Mouse (Mus musculus) heart, embryonic 14.5 days (tissue): ENCODE data around the gene Nuak2. TPM values are rescaled to one million over a fixed set of nuclear protein-coding genes. Genes with fewer than 3 reads are reported as not detected.

ENCODE experiments used
- ATAC-seq: fragments of 200-750 bp; cut with Nextera tagmentation; 2 replicates; pipeline ENCODE4 v1.8.0; 2017; ENCODE audit warnings: low read depth, moderate TSS enrichment; ENCODE audit not compliant: insufficient number of reproducible peaks, insufficient read depth, low FRiP score
- H3K27ac ChIP-seq, 2 experiments: fragments of 200-500 bp in 1 of 2; fragments of 300-500 bp in 1 of 2; sonication (generic) in 1 of 2; replicated peaks in 1 of 2; 2 replicates each; pipeline ENCODE4 v1.5.1; 2012 to 2014; ENCODE audit warnings: low read depth in 2 of 2, low read length in 2 of 2, control low read depth in 1 of 2, mild to moderate bottlenecking in 1 of 2, mixed read lengths in 1 of 2; ENCODE audit not compliant: control insufficient read depth in 1 of 2, insufficient read depth in 1 of 2
- H3K27me3 ChIP-seq: fragments of 300-500 bp; sonication (generic); 2 replicates; pipeline ENCODE4 v1.6.1; 2014; ENCODE audit warnings: mild to moderate bottlenecking, low read length, control low read depth; ENCODE audit not compliant: control insufficient read depth, insufficient read depth
- H3K36me3 ChIP-seq: fragments of 300-500 bp; sonication (generic); 2 replicates; pipeline ENCODE4 v1.6.1; 2014; ENCODE audit warnings: mild to moderate bottlenecking, control low read depth, low read length, mixed read lengths; ENCODE audit not compliant: control insufficient read depth, insufficient read depth
- H3K4me1 ChIP-seq, 2 experiments: fragments of 200-500 bp in 1 of 2; fragments of 300-500 bp in 1 of 2; sonication (generic) in 1 of 2; 2 replicates each; pipeline ENCODE4 v1.6.1; 2012 to 2014; ENCODE audit warnings: low read length in 2 of 2, control low read depth in 1 of 2, mixed read lengths in 1 of 2; ENCODE audit not compliant: control insufficient read depth in 2 of 2, insufficient read depth in 2 of 2
- H3K4me2 ChIP-seq: fragments of 300-500 bp; sonication (generic); 2 replicates; pipeline ENCODE4 v1.6.1; 2014; ENCODE audit warnings: mild to moderate bottlenecking, low read length
- H3K4me3 ChIP-seq, 2 experiments: fragments of 200-500 bp in 1 of 2; fragments of 300-500 bp in 1 of 2; sonication (generic) in 1 of 2; 2 replicates each; pipeline ENCODE4 v1.5.1; 2012 to 2014; ENCODE audit warnings: low read length in 2 of 2, mild to moderate bottlenecking in 2 of 2, control low read depth in 1 of 2, low read depth in 1 of 2, moderate library complexity in 1 of 2; ENCODE audit not compliant: control insufficient read depth in 1 of 2, insufficient read depth in 1 of 2
- H3K9ac ChIP-seq: fragments of 300-500 bp; sonication (generic); 2 replicates; pipeline ENCODE4 v1.6.1; 2014; ENCODE audit warnings: mild to moderate bottlenecking, low read length
- H3K9me3 ChIP-seq: fragments of 300-500 bp; sonication (generic); 2 replicates; pipeline ENCODE4 v1.6.1; 2016; ENCODE audit warnings: low read length, control low read depth; ENCODE audit not compliant: control insufficient read depth
- WGBS: fragments of 180-500 bp; shearing (Covaris S2); extraction: QIAGEN DNeasy Blood & Tissue Kit; methylation state at CpG from one replicate; pipeline ENCODE4 v1.1.7; 2014; 5-methylcytosine and 5-hydroxymethylcytosine counted together
- polyA plus RNA-seq: library from polyadenylated mRNA; unstranded; fragments of >200 nt; fragmentation: Nextera tagmentation; extraction: Ambion mirVana; gene quantifications from 2 replicates; pipeline ENCODE4 v1.2.1, GENCODE M21; 2014

The Nuak2 gene
- polyA plus RNA-seq, 1 experiment from 2014 or later = 2.2 TPM

- Histone ChIP-seq H3K27me3 (peaks cover 16% of the 10 kb centered on the region; the same call in 1 of the 2 replicates), H3K27ac (no peak overlapping the region), H3K4me3 (no peak overlapping the region)
Measured at GRCm38 (mm10) chr1:132317894-132318863, 2.3 kb downstream of the Nuak2 start.

DNA sequence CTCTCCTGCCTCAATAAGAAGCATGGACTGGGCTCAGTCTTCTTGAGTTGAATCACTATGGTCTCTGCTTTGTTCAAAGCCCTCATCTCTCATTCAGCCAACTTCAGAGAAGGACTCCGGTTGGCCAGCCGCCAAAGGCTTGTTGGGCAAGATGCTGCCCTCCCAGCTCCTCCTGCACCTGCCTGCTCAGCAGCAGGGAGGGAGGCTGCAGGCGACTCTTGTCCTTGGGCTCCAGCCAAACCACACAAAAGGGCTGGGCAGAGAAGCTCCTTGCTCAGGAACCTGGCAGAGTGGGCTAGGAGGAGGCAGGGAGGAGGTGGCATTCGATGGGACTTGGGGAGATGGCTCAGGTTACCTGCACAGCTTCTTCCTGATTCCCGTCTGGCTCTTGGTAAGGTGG, 3.3 kb downstream of the Nuak2 start:
- peaks cover 18 to 36% of the 10 kb centered on the region in 2 experiments for H3K4me1 ChIP-seq
- no peak overlapping the region for H3K4me3 ChIP-seq
- ATAC-seq = no peak
- H3K36me3 ChIP-seq = no peaks in the 10 kb centered on the region
- WGBS = 49% methylated on average over 5 of the region's 5 CpGs
- no peak overlapping the region for H3K4me2 ChIP-seq
- H3K27ac ChIP-seq = no peak overlapping the region
- no peak overlapping the region for H3K9ac ChIP-seq
- no peaks in the 10 kb centered on the region for H3K9me3 ChIP-seq
- peaks cover 16% of the 10 kb centered on the region; the same call in 1 of the 2 replicates for H3K27me3 ChIP-seq

More at GRCm38 (mm10) chr1:132317894-132318863, 2.3 kb downstream of the Nuak2 start:
- ATAC-seq = no peak
- Histone ChIP-seq H3K9ac (no peak overlapping the region), H3K4me1 (peaks cover 18 to 33% of the 10 kb centered on the region in 2 experiments), H3K9me3 (no peaks in the 10 kb centered on the region), H3K4me2 (peak overlapping the region; percentile 98; the same call in 1 of the 2 replicates), H3K36me3 (no peaks in the 10 kb centered on the region)
- WGBS = 52% methylated on average over 8 of the region's 8 CpGs

DNA sequence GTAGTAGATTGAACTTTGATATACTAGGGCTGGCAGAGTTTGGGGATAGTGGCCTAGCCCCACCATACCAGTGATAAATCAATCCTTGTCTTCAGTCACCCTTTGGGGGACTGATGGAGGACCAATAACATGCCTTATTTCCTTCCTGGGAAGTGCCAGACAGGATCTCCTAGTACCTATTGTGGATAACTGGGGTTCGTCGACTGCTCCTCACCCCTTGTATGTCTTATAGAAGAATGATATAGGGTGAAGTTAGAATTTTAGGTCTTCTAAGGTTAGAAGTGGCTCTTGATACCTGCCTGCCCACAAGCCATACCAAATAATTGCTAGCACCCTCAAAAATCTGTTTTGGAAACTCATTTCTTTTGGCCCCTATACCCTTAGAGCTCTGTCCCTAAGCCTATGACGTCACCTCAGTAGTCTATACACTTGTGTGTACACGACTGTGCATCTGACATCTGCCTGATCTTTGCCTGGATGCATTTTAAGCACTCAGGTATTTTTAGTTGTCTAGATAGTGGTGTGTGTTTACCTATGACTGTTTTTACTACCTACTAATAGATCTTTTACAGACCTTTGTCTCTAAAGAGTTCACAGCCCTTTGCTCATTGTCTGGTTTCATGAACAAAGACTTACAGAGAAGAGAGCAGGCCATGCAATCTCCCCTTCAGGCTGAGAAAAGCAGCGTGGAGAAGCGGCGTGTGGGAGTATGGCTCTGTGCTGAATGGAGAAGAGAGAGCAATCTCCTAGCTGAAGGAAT, 6.1 kb downstream of the Nuak2 start:
- 59% methylated on average over 7 of the region's 7 CpGs for WGBS
- Histone ChIP-seq H3K27me3 (peaks cover 3% of the 10 kb centered on the region; the same call in 1 of the 2 replicates), H3K4me2 (no peak overlapping the region), H3K36me3 (no peaks in the 10 kb centered on the region), H3K27ac (no peak overlapping the region), H3K4me3 (no peak overlapping the region), H3K4me1 (peaks cover 18 to 27% of the 10 kb centered on the region in 2 experiments), H3K9me3 (no peaks in the 10 kb centered on the region), H3K9ac (no peak overlapping the region)
- ATAC-seq = no peak

GRCm38 (mm10) chr1:132322711-132323542, 7.0 kb downstream of the Nuak2 start:
- H3K27ac ChIP-seq = 0 out of 4 replicates have a peak overlapping the region, but pooled peaks of 1 of the 2 experiments have one; percentile 6
- H3K27me3 ChIP-seq = no peaks in the 10 kb centered on the region
- no peak overlapping the region for H3K4me3 ChIP-seq
- H3K4me1 ChIP-seq = peaks cover 23 to 33% of the 10 kb centered on the region in 2 experiments
- H3K9me3 ChIP-seq = no peaks in the 10 kb centered on the region
- ATAC-seq = no peak
- no peak overlapping the region for H3K9ac ChIP-seq
- H3K4me2 ChIP-seq = no peak overlapping the region
- WGBS = 44% methylated on average over 13 of the region's 13 CpGs
- H3K36me3 ChIP-seq = no peaks in the 10 kb centered on the region

DNA sequence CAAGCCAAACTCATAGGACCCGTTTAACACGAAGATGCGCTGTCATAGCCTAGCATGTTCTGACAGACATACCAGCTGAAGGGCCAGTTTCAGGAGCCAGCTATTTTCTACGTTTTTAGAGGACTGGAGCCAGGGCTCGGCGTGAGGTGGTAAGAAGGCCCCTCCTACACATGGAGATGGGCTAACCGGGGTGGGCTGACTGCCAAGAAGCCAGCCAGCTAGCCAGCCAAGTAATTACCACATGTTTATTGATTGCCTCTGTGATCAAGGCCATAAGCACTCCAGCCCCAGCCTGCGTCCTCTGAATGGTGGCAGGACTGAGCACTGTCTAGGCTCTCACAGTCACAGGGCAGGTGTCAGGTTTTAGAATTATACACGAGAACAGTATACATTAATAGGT, 10.9 kb downstream of the Nuak2 start:
- H3K27ac ChIP-seq = no peak overlapping the region
- H3K27me3 ChIP-seq = no peaks in the 10 kb centered on the region
- H3K4me1 ChIP-seq = peaks cover 15 to 20% of the 10 kb centered on the region in 2 experiments
- no peak for ATAC-seq
- H3K9ac ChIP-seq = no peak overlapping the region; the same call in 1 of the 2 replicates
- H3K4me3 ChIP-seq = no peak overlapping the region
- 63% methylated on average over 9 of the region's 9 CpGs for WGBS
- H3K4me2 ChIP-seq = no peak overlapping the region
- H3K9me3 ChIP-seq = no peaks in the 10 kb centered on the region
- no peaks in the 10 kb centered on the region for H3K36me3 ChIP-seq

DNA sequence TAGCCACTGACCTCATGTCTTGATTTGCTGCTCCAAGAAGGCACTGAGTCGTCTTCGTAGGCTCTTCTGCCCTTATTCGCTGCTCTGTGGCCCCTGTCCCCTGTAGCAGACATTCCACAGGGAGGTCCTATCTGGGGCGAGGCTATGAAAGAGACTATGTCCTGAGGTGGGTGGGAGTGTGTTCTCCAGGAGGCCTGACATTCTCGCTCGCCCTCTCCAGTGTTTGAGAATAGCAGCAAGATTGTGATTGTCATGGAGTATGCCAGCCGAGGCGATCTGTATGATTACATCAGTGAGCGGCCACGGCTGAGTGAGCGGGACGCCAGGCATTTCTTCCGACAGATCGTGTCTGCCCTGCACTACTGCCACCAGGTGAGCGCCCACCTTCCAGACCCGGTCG, 11.6 kb downstream of the Nuak2 start:
- Histone ChIP-seq H3K9ac (peak overlapping the region; percentile 21; the same call in 1 of the 2 replicates), H3K36me3 (no peaks in the 10 kb centered on the region), H3K4me3 (no peak overlapping the region), H3K27me3 (no peaks in the 10 kb centered on the region), H3K4me1 (peaks cover 12 to 20% of the 10 kb centered on the region in 2 experiments), H3K27ac (no peak overlapping the region), H3K9me3 (no peaks in the 10 kb centered on the region), H3K4me2 (no peak overlapping the region)
- WGBS = 47% methylated on average over 17 of the region's 17 CpGs
- ATAC-seq = no peak

GRCm38 (mm10) chr1:132328565-132328964, 12.6 kb downstream of the Nuak2 start:
- Histone ChIP-seq H3K4me1 (peaks cover 8 to 18% of the 10 kb centered on the region in 2 experiments), H3K27me3 (no peaks in the 10 kb centered on the region), H3K36me3 (no peaks in the 10 kb centered on the region), H3K4me2 (no peak overlapping the region), H3K4me3 (no peak overlapping the region), H3K27ac (no peak overlapping the region), H3K9me3 (no peaks in the 10 kb centered on the region), H3K9ac (no peak overlapping the region)
- no peak for ATAC-seq
- 82% methylated on average over 3 of the region's 3 CpGs for WGBS
